Mouse (Mus musculus) embryonic facial prominence, embryonic 10.5 days (tissue): ENCODE results near the gene Hebp1. TPM values are rescaled to one million over a fixed set of nuclear protein-coding genes. Genes with fewer than 3 reads are reported as not detected.

ENCODE experiments used
- DNase-seq: peaks from one replicate; pipeline ENCODE4 v3.0.0-alpha.2; 2017; ENCODE audit warnings: low spot score
- H3K27ac ChIP-seq: fragments of 300-500 bp; sonication (generic); replicated peaks from 2 replicates; pipeline ENCODE4 v1.5.1; 2016; ENCODE audit warnings: mild to moderate bottlenecking
- H3K27me3 ChIP-seq: fragments of 300-500 bp; sonication (generic); replicated peaks from 2 replicates; pipeline ENCODE4 v1.6.1; 2016; ENCODE audit warnings: low read depth, mild to moderate bottlenecking; ENCODE audit not compliant: poor library complexity, severe bottlenecking
- H3K36me3 ChIP-seq: fragments of 300-500 bp; sonication (generic); replicated peaks from 2 replicates; pipeline ENCODE4 v1.6.1; 2016; ENCODE audit warnings: mild to moderate bottlenecking, moderate library complexity
- H3K4me1 ChIP-seq: fragments of 300-500 bp; sonication (generic); 2 replicates; pipeline ENCODE4 v1.6.1; 2016
- H3K4me3 ChIP-seq: fragments of 300-500 bp; sonication (generic); 2 replicates; pipeline ENCODE4 v1.5.1; 2016; ENCODE audit warnings: mild to moderate bottlenecking, moderate library complexity
- H3K9me3 ChIP-seq: fragments of 300-500 bp; sonication (generic); 2 replicates; pipeline ENCODE4 v1.6.1; 2016; ENCODE audit warnings: mild to moderate bottlenecking
- WGBS: fragments of 180-500 bp; shearing (Covaris S2); methylation state at CpG from one replicate; pipeline ENCODE4 v1.1.7; 2016; 5-methylcytosine and 5-hydroxymethylcytosine counted together
- polyA plus RNA-seq: library from polyadenylated mRNA; unstranded; fragments of >200 nt; fragmentation: Nextera tagmentation; extraction: Ambion mirVana; gene quantifications from 2 replicates; pipeline ENCODE4 v1.2.1, GENCODE M21; 2016

Gene Hebp1
- polyA plus RNA-seq, 1 experiment from 2014 or later: 5.2 TPM

DNA sequence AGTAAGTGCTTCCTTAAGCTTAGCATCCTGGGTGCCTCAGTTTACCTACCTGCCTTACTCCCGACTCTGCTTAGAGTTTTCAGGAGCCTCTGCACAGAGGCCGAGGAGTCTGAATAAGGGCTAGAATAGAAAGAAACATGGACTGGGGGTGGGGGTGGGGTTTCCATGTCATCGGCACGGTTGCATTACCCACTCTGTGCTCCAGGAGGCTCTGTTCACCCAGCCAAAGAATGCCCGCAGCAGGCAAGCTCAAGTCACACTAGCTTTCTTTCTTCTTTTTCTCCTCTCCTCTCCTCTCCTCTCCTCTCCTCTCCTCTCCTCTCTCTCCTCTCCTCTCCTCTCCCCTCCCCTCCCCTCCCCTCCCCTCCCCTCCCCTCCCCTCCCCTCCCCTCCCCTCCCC, 47.5 kb downstream of the Hebp1 start:
- peaks cover 5% of the 10 kb centered on the region; the same call in 1 of the 2 replicates for H3K4me1 ChIP-seq
- H3K27me3 ChIP-seq: no peaks in the 10 kb centered on the region
- 50% methylated on average over 5 of the region's 5 CpGs for WGBS
- H3K27ac ChIP-seq: no peak overlapping the region
- H3K36me3 ChIP-seq: no peaks in the 10 kb centered on the region
- no peaks in the 10 kb centered on the region for H3K9me3 ChIP-seq
- H3K4me3 ChIP-seq: no peak overlapping the region
- DNase-seq: peak; percentile 64

DNA sequence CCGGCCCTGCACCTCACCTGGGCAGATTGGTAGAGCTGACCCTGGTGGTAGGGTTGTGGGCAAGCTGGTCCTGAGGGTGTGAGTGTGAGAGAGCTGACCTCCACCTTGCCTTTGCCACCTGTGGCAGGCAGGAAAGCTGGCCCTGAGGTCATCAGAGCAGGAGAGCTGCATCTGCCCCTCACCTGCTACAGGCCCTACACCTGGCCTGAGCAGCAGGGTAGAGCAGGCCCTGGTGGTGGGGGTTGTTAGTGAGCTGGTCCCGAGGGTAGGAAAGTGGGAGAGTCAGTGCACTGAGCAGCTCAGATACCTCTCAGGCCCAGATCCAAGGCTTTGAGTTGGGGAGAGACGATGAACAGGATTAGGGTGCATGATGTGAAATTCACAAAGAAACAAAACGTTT, 48.1 kb downstream of the Hebp1 start:
- Histone ChIP-seq H3K9me3 (no peaks in the 10 kb centered on the region), H3K4me3 (no peak overlapping the region), H3K27ac (no peak overlapping the region), H3K4me1 (peaks cover 5% of the 10 kb centered on the region; the same call in 1 of the 2 replicates), H3K27me3 (no peaks in the 10 kb centered on the region), H3K36me3 (no peaks in the 10 kb centered on the region)
- WGBS: 76% methylated on average over 4 of the region's 4 CpGs
- no peak for DNase-seq

GRCm38 (mm10) chr6:135149175-135149574, 48.6 kb downstream of the Hebp1 start:
- no peak overlapping the region for H3K4me3 ChIP-seq
- DNase-seq: no peak
- WGBS: 77% methylated on average over 4 of the region's 4 CpGs
- H3K27ac ChIP-seq: 0 out of 2 replicates have a peak overlapping the region, but pooled peaks have one; percentile 7
- peaks cover 5% of the 10 kb centered on the region; the same call in 1 of the 2 replicates for H3K4me1 ChIP-seq
- no peaks in the 10 kb centered on the region for H3K9me3 ChIP-seq
- H3K36me3 ChIP-seq: no peaks in the 10 kb centered on the region
- H3K27me3 ChIP-seq: no peaks in the 10 kb centered on the region

- Histone ChIP-seq H3K27ac (no peak overlapping the region), H3K4me1 (peaks cover 5% of the 10 kb centered on the region; the same call in 1 of the 2 replicates), H3K4me3 (no peak overlapping the region), H3K27me3 (no peaks in the 10 kb centered on the region), H3K36me3 (no peaks in the 10 kb centered on the region), H3K9me3 (no peaks in the 10 kb centered on the region)
- DNase-seq: peak; percentile 39
- 34% methylated on average over 1 of the region's 1 CpGs for WGBS
Observed at GRCm38 (mm10) chr6:135148506-135148905, 49.3 kb downstream of the Hebp1 start.

- no peak overlapping the region for H3K27ac ChIP-seq
- H3K27me3 ChIP-seq: no peaks in the 10 kb centered on the region
- 86% methylated on average over 5 of the region's 5 CpGs for WGBS
- no peak for DNase-seq
- H3K4me1 ChIP-seq: peaks cover 10% of the 10 kb centered on the region
- H3K4me3 ChIP-seq: no peak overlapping the region
- no peaks in the 10 kb centered on the region for H3K9me3 ChIP-seq
- no peaks in the 10 kb centered on the region for H3K36me3 ChIP-seq
Observed at GRCm38 (mm10) chr6:135145976-135146375, 51.8 kb downstream of the Hebp1 start.

DNA sequence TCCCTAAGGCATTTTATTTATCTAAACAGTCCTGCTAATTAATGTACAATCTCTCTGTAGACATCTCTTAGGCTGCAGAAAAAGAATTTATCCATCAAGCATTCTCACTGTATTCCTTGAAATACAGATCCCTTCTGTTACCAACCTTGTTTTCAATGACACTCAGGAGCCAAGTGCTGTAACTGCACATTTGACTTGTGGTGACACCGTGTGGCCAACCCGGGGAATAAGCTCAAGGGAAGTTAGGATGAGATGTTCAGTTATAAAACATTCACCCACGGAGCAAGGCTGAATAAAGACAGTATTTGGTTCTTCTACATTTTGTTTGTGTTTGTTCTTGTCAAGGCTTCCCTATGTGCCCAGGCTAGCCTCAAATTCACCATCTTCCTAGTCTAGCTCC, 53.3 kb downstream of the Hebp1 start:
- H3K36me3 ChIP-seq: no peaks in the 10 kb centered on the region
- peak; percentile 48 for DNase-seq
- H3K4me1 ChIP-seq: peaks cover 9% of the 10 kb centered on the region
- H3K4me3 ChIP-seq: no peak overlapping the region
- 10% methylated on average over 3 of the region's 3 CpGs for WGBS
- no peak overlapping the region for H3K27ac ChIP-seq
- H3K9me3 ChIP-seq: no peaks in the 10 kb centered on the region
- no peaks in the 10 kb centered on the region for H3K27me3 ChIP-seq

- no peak for DNase-seq
- Histone ChIP-seq H3K4me3 (no peak overlapping the region), H3K27me3 (no peaks in the 10 kb centered on the region), H3K9me3 (no peaks in the 10 kb centered on the region), H3K36me3 (no peaks in the 10 kb centered on the region), H3K27ac (no peak overlapping the region), H3K4me1 (peaks cover 7% of the 10 kb centered on the region)
- 92% methylated on average over 5 of the region's 5 CpGs for WGBS
Observed at GRCm38 (mm10) chr6:135143151-135143550, 54.7 kb downstream of the Hebp1 start.

DNA sequence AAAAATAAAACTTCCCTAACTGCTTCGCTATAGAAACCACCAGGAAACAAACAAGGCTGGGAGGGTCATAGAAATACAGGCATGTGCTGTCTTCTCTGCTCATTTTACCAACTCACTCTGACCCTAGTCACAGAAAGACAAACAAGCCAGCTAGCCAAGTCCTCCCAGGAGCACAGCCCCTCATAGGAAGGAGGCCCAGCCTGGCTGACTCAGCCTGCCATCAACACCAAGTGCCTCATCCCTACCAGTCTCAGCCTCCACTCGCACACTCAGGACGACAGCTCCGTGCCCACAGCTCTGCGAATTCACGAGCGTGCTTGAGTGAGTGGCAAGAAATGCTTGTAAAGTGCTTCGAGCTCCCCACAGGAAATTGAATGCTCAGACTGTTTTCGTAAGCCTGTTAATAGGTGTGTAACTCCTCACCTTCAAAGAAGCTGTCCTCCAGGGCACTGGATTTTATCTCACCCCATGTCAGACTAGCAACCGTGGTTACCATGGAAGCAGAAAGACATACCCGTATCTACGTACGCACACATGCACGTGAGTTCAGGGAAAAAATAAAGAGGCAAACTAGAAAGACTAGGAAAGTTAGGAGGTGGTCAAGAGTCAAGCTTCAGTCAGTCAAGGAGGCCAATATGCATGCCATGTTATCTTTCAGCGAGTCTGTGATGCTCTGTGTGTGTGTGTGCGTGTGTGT, 56.2 kb downstream of the Hebp1 start:
- no peaks in the 10 kb centered on the region for H3K9me3 ChIP-seq
- peak overlapping the region; percentile 54; the same call in 1 of the 2 replicates for H3K27ac ChIP-seq
- no peaks in the 10 kb centered on the region for H3K36me3 ChIP-seq

DNA sequence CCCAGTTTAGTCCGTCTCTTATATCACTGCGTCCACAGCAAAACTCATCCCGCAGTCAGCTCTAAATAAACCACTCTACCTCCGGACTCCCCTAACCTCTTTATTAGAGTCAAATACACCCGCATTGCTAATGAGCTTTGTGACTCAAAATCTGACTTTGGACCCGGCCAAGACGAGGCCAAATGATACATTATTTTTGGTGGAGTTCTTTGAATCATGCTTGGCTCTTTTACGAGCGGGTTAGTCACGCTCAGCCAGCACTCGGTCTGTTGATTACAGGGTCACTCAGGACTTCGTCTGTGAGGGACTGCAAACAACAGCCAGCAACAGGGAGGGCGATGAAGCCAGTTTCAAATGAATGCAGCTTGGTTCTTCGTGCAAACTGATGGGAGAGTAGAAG, 59.1 kb downstream of the Hebp1 start:
- no peak for DNase-seq
- Histone ChIP-seq H3K9me3 (no peaks in the 10 kb centered on the region), H3K4me3 (no peak overlapping the region), H3K4me1 (peaks cover 25% of the 10 kb centered on the region), H3K36me3 (no peaks in the 10 kb centered on the region), H3K27ac (no peak overlapping the region), H3K27me3 (no peaks in the 10 kb centered on the region)
- 80% methylated on average over 14 of the region's 14 CpGs for WGBS

More for the DNA sequence above, 56.2 kb downstream of the Hebp1 start:
- WGBS: 81% methylated on average over 16 of the region's 16 CpGs
- Histone ChIP-seq H3K4me1 (peaks cover 15% of the 10 kb centered on the region), H3K27me3 (no peaks in the 10 kb centered on the region), H3K4me3 (no peak overlapping the region)
- DNase-seq: no peak

DNA sequence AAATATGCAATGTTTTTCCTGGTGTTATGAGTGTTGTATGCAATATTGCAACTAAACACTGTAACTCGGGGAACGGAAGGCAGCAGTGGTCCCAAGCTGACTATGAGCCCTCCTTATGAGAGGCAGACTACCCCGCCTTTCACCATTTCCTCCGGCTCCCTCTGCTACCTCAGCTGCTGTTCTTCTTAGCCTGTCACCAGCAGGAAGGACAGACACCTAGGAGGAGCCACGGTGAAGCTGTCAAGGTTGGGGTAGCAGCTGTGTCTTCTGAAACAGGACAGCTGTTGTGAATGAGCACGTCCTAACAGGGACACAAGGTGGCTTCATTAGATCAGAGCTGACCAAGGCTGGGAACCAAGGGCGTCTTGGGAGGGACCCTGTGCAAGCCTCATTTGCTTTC, 59.6 kb downstream of the Hebp1 start:
- Histone ChIP-seq H3K4me1 (peaks cover 25% of the 10 kb centered on the region), H3K9me3 (no peaks in the 10 kb centered on the region), H3K4me3 (no peak overlapping the region), H3K36me3 (no peaks in the 10 kb centered on the region), H3K27ac (peak overlapping the region; percentile 48; the same call in 1 of the 2 replicates), H3K27me3 (no peaks in the 10 kb centered on the region)
- 81% methylated on average over 7 of the region's 7 CpGs for WGBS
- no peak for DNase-seq

DNA sequence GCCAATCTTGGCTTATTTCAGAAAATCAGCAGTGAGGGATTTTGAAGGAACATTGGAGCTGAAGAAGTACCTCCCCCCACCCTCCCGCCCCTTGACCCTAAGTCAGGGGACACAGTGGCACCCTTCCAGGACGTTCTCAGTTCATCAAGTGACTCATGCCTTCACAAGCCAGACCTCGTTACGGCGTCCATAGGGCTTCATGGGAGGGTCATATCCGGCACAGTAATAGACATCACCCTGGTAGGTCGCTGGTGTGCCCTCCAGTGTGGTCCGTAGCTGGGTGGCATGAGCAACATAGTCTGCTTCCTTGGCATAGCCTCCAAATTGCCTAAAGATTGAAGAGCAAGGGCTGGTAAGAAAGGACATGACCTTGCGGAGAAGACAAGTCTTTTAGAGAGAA, 60.1 kb downstream of the Hebp1 start:
- H3K27ac ChIP-seq: 0 out of 2 replicates have a peak overlapping the region, but pooled peaks have one; percentile 48

DNA sequence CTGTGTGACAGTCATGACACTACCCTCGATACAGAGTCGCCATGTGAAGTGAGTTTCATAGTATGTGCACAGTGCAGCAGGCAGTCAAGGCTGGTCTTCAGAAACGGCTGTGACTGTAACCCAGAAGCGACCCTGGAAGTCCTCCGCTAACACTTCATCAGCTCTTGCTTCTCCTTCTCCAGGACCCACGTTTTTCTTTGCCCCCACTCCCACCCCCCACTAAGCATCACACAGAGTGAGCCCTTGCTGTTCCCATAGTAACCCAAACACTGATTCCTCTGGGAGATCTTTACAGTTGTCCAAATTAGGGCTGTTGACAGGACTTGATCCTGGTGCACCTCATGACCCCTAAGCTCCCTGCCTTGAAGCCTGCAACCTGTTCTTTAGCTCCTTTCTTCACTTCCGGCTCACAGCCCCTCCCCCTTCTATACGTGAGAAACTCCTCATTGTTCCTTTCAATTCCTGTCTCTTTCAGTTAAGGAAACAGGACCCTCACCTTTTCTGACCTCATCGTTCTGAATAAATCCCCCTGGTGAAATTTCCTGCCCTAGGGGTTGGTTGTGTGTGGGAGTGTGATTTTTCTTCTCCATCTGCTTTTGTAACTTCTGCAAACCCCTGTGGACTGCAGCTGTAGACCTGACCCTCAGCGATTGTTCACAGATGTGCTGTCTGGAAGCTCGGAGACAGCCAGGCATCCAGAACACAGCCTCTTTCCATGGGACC, 61.2 kb downstream of the Hebp1 start:
- peak; percentile 70 for DNase-seq
- Histone ChIP-seq H3K27me3 (no peaks in the 10 kb centered on the region), H3K9me3 (no peaks in the 10 kb centered on the region), H3K4me3 (peak overlapping the region; percentile 25; the same call in 1 of the 2 replicates), H3K4me1 (peaks cover 24% of the 10 kb centered on the region), H3K36me3 (no peaks in the 10 kb centered on the region), H3K27ac (peak overlapping the region; percentile 65)
- 26% methylated on average over 11 of the region's 11 CpGs for WGBS

More for the DNA sequence above, 60.1 kb downstream of the Hebp1 start:
- no peaks in the 10 kb centered on the region for H3K36me3 ChIP-seq
- DNase-seq: no peak
- H3K4me3 ChIP-seq: no peak overlapping the region
- H3K9me3 ChIP-seq: no peaks in the 10 kb centered on the region
- H3K27me3 ChIP-seq: no peaks in the 10 kb centered on the region
- peaks cover 25% of the 10 kb centered on the region for H3K4me1 ChIP-seq
- 88% methylated on average over 9 of the region's 9 CpGs for WGBS

DNA sequence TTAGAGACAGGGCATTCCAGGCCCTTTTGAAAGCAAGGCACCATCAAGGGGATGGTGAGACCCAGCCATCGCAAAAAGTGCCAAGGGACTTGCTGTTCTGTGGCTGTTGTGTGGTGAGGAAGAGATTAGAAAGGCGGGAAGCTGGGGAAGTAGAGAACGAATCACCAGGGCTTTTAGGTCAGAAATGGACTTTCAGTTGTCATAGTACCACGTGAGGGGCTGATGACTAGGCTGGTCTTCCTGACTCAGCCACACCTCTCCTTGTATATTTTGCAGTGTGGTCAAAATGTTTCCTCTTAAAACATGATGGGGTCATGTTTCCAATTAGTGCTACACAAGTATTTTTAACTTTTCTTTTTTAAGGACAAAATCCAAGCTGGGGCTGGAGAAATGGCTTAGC, 62.1 kb downstream of the Hebp1 start:
- H3K4me1 ChIP-seq: peaks cover 18% of the 10 kb centered on the region
- DNase-seq: no peak
- 77% methylated on average over 4 of the region's 4 CpGs for WGBS
- H3K36me3 ChIP-seq: no peaks in the 10 kb centered on the region
- no peaks in the 10 kb centered on the region for H3K9me3 ChIP-seq
- H3K27ac ChIP-seq: no peak overlapping the region
- no peak overlapping the region for H3K4me3 ChIP-seq
- no peaks in the 10 kb centered on the region for H3K27me3 ChIP-seq
